Mouse (Mus musculus): ENCODE measurements around the gene Fam129b. TPM values are rescaled to one million over a fixed set of nuclear protein-coding genes. Genes with fewer than 3 reads are reported as not detected.
A peak's percentile ranks its signal among the peaks of the same experiment; 100 is the strongest.

Gene Fam129b
- polyA plus RNA-seq, 1 experiment = 32.3 TPM

DNA sequence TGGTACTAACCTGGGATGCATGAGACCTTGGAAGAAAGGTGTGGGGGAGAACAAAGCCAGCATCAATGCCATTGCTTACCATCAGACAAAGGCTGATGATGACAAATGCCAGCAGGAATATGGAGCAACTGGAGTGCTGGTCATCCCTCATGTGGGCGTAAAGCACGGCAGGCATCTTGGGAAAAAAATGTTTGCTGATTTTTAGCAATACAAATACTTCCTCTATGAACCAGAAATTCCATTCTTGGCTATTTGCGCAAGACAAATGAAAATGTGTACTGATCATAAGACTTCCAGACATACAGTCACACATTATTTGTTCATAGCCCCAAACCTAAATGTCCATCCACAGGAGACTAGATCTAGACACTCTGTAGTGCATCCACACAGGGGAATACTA, 12.6 kb upstream of the Fam129b start:
- WGBS = 93% methylated on average over 3 of the region's 3 CpGs
- no peak overlapping the region for H3K4me3 ChIP-seq (ENCODE audit: insufficient read depth, low read depth, low read length)
- no peaks in the 10 kb centered on the region for H3K27me3 ChIP-seq (replicated peaks; ENCODE audit: control insufficient read depth, insufficient read depth, low read length)
- TF ChIP-seq POLR2A (IDR thresholded peaks at IDR 0.05; ENCODE audit: low read depth, low read length) (no peak), CTCF (conservative IDR thresholded peaks at IDR 0.05; ENCODE audit: insufficient read depth, insufficient read length, low read depth, low read length) (no peak)
- DNase-seq = no peak
- no peaks in the 10 kb centered on the region for H3K4me1 ChIP-seq (ENCODE audit: control insufficient read depth, insufficient read depth, low read length)
- H3K27ac ChIP-seq (ENCODE audit: insufficient read depth, low read depth, low read length) = no peak overlapping the region
- H3K36me3 ChIP-seq (ENCODE audit: control insufficient read depth, insufficient read depth, low read length) = no peaks in the 10 kb centered on the region

DNA sequence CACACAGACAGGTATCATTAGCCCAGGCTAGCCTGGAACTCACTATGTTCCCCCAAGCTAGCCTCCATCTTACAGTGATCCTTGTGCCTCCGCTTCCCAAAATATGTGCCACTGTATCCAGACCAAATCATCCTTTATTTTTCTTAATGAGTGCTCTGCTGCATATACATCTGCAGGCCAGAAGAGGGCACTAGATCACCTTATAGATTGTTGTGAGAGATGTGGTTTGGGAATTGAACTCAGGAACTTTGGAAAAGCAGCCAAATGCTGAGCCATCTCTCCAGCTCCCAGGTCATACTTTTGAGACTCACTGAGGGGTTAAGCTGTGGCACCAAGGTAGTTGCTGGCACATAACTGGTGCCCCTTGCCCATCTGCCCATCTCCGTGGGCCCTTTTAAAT, 11.2 kb upstream of the Fam129b start:
- 69% methylated on average over 2 of the region's 2 CpGs for WGBS
- DNase-seq = peak; percentile 48

DNA sequence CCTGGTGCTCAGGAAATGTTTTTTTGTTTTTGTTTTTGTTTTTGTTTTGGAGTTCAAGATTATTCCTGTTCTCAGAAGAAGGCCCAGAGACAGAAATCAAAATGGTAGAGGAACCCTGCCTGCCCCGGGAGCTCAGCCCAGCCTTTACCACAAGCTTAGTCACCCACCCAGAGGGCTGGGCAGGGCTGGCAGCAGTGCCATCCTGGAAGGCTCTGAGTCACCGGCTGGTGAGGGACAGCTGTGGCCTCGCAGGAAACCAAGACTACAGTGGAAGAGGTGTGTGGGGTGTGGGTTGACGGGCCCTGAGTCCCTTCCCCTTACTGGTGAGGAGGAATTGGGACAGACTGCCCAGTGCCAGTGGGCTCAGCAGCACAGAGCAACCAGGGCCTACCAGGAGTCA, 8.6 kb upstream of the Fam129b start:
- 66% methylated on average over 4 of the region's 4 CpGs for WGBS
- no peak for TF ChIP-seq POLR2A (IDR thresholded peaks at IDR 0.05; ENCODE audit: low read depth, low read length)
- TF ChIP-seq CTCF (conservative IDR thresholded peaks at IDR 0.05; ENCODE audit: insufficient read depth, insufficient read length, low read depth, low read length) = no peak
- H3K36me3 ChIP-seq (ENCODE audit: control insufficient read depth, insufficient read depth, low read length) = no peaks in the 10 kb centered on the region
- H3K27me3 ChIP-seq (replicated peaks; ENCODE audit: control insufficient read depth, insufficient read depth, low read length) = no peaks in the 10 kb centered on the region
- H3K27ac ChIP-seq (ENCODE audit: insufficient read depth, low read depth, low read length) = no peak overlapping the region
- no peaks in the 10 kb centered on the region for H3K4me1 ChIP-seq (ENCODE audit: control insufficient read depth, insufficient read depth, low read length)
- DNase-seq = no peak
- H3K4me3 ChIP-seq (ENCODE audit: insufficient read depth, low read depth, low read length) = no peak overlapping the region

More for the DNA sequence above, 11.2 kb upstream of the Fam129b start:
- no peak overlapping the region for H3K4me3 ChIP-seq (ENCODE audit: insufficient read depth, low read depth, low read length)
- H3K27ac ChIP-seq (ENCODE audit: insufficient read depth, low read depth, low read length) = no peak overlapping the region
- TF ChIP-seq CTCF (conservative IDR thresholded peaks at IDR 0.05; ENCODE audit: insufficient read depth, insufficient read length, low read depth, low read length) (peak; percentile 31; the same call in 1 of the 2 replicates), POLR2A (IDR thresholded peaks at IDR 0.05; ENCODE audit: low read depth, low read length) (no peak)
- H3K27me3 ChIP-seq (replicated peaks; ENCODE audit: control insufficient read depth, insufficient read depth, low read length) = no peaks in the 10 kb centered on the region
- H3K4me1 ChIP-seq (ENCODE audit: control insufficient read depth, insufficient read depth, low read length) = no peaks in the 10 kb centered on the region
- H3K36me3 ChIP-seq (ENCODE audit: control insufficient read depth, insufficient read depth, low read length) = no peaks in the 10 kb centered on the region

DNA sequence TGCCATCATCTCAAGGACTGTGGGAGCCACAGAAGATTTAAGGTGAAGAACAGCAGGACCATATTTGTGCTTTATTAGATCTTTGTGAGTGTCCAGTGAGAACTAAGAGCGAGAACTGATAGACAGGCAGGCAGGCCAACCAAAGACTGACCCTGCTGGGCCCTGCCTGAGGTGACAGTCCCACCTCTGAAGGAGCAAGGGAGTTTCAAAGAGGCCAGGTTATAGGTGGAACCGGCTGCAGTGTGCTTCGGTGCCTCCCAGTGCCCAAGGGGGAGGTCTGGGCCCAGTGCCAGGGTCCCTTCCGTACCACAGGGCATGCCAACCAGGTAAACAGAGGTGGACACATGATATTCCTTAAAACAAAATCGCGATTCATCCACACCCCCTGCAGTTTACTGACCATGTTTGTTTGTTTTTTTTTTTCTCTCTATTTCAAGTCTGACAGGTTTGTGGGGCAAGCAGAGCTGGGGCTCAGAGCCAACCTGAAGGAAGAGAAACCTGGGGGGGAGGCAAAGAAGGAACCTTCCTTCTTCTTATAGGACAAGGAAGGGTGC, 6.1 kb upstream of the Fam129b start:
- H3K4me3 ChIP-seq (ENCODE audit: insufficient read depth, low read depth, low read length) = no peak overlapping the region
- 39% methylated on average over 6 of the region's 6 CpGs for WGBS
- H3K4me1 ChIP-seq (ENCODE audit: control insufficient read depth, insufficient read depth, low read length) = no peaks in the 10 kb centered on the region
- no peaks in the 10 kb centered on the region for H3K27me3 ChIP-seq (replicated peaks; ENCODE audit: control insufficient read depth, insufficient read depth, low read length)
- no peaks in the 10 kb centered on the region for H3K36me3 ChIP-seq (ENCODE audit: control insufficient read depth, insufficient read depth, low read length)
- TF ChIP-seq CTCF (conservative IDR thresholded peaks at IDR 0.05; ENCODE audit: insufficient read depth, insufficient read length, low read depth, low read length) (no peak), POLR2A (IDR thresholded peaks at IDR 0.05; ENCODE audit: low read depth, low read length) (no peak)
- peak overlapping the region; percentile 22; the same call in 1 of the 2 replicates for H3K27ac ChIP-seq (ENCODE audit: insufficient read depth, low read depth, low read length)
- DNase-seq = peak; percentile 43

DNA sequence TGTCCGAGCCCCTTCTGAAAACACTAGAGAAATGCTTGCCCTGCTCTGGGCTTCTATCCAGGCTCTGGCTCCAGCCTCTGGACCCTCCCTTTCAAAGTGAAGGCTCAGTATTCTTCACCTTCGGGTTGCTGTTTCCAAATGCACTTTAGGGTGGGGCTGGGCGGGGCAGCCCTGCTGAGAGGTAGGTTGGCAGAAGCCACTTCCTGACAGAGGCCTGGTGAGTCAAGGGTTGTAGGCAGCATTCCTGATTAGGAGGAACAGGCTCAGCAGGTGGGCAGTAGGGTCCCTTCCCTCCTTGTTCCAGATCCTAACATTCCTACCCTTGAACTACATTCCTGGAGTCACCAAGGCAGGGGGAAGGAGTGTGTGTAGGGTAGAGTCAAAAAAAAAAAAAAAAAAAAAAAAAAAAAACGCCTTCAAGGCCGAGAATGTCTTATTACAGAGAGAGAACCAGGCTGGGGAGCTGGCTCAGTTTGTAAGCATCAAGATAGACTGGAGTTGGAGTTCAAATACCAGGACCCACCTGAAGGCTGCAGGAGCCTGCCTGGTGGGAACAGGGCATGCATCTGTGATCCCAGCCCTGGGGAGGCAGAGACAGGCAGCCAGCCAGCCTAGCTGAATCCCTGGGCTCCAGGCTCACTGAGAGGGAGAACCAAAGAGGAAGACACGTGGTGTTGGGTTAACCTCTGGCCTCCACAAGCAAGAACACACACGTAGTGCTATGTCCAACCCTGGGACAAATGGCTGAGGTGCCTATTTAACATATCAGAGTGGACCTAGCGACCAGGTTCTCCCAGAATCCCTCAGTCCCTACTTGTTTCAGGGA, 5.4 kb upstream of the Fam129b start:
- H3K36me3 ChIP-seq (ENCODE audit: control insufficient read depth, insufficient read depth, low read length) = no peaks in the 10 kb centered on the region
- no peaks in the 10 kb centered on the region; the same call in 1 of the 2 replicates for H3K4me1 ChIP-seq (ENCODE audit: control insufficient read depth, insufficient read depth, low read length)
- H3K27ac ChIP-seq (ENCODE audit: insufficient read depth, low read depth, low read length) = no peak overlapping the region
- 57% methylated on average over 8 of the region's 8 CpGs for WGBS
- no peak for DNase-seq
- no peak overlapping the region for H3K4me3 ChIP-seq (ENCODE audit: insufficient read depth, low read depth, low read length)
- H3K27me3 ChIP-seq (replicated peaks; ENCODE audit: control insufficient read depth, insufficient read depth, low read length) = no peaks in the 10 kb centered on the region
- TF ChIP-seq CTCF (conservative IDR thresholded peaks at IDR 0.05; ENCODE audit: insufficient read depth, insufficient read length, low read depth, low read length) (no peak), POLR2A (IDR thresholded peaks at IDR 0.05; ENCODE audit: low read depth, low read length) (no peak)

DNA sequence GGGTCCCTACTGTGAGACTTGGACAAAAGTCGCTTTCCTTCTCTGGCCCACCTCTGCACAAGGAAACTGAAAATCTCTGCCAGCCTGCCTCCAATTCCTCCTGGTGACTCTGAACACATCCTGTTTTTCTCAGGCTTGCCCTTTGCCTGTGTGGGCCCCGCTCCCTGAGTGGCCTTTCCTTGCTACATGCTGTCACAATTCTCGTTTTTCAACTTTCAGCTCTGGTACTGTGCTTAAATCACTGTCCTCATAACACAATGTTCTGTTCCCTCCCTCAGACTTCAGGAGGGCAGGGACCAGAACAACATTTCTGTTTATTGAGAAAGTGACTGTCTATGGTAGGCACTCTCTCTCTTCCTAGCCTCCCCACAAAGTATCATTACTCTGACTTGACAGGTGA, 1.8 kb upstream of the Fam129b start:
- Histone ChIP-seq H3K4me3 (ENCODE audit: insufficient read depth, low read depth, low read length) (no peak overlapping the region), H3K4me1 (ENCODE audit: control insufficient read depth, insufficient read depth, low read length) (peaks cover 8% of the 10 kb centered on the region; the same call in 1 of the 2 replicates), H3K27ac (ENCODE audit: insufficient read depth, low read depth, low read length) (no peak overlapping the region), H3K27me3 (replicated peaks; ENCODE audit: control insufficient read depth, insufficient read depth, low read length) (no peaks in the 10 kb centered on the region), H3K36me3 (ENCODE audit: control insufficient read depth, insufficient read depth, low read length) (no peaks in the 10 kb centered on the region)
- no peak for DNase-seq
- TF ChIP-seq POLR2A (IDR thresholded peaks at IDR 0.05; ENCODE audit: low read depth, low read length) (no peak), CTCF (conservative IDR thresholded peaks at IDR 0.05; ENCODE audit: insufficient read depth, insufficient read length, low read depth, low read length) (no peak)
- 64% methylated on average over 3 of the region's 3 CpGs for WGBS

DNA sequence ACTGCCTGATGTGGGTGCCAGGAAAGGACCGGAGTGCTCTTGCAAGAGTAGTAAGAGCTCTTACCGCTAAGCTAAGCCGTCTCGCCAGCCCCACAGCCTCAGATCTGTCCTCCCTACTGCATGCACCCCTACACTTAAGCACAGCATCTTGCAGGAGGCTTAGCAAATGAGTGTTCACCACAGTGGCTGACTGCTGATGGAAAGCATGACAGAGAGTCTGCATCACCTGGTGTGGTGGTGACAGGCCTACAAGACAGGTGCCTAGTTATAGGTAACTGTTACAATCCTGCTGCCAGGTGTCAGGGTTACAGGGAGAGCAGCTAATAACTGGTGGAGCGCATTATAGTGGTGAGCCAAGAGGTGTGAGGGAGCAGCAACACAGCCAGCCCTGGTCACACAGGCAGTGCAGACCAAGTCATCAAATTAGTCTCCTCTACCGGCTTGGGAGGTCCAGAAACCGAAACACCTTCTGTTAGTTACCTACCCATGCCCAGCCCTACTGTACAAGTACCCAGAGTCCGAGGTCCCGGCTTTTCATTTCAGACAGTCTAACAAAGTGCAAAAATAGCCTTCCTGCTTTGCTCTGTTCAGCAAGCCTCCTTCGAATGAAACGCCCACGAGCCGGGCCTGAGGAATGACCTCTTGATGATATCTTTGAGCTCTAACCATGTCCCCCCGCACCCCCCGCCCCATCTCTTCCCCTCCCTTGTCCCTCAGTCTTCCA, 801 bp upstream of the Fam129b start:
- 23% methylated on average over 15 of the region's 15 CpGs for WGBS
- no peaks in the 10 kb centered on the region for H3K27me3 ChIP-seq (replicated peaks; ENCODE audit: control insufficient read depth, insufficient read depth, low read length)
- DNase-seq = no peak
- no peak for TF ChIP-seq CTCF (conservative IDR thresholded peaks at IDR 0.05; ENCODE audit: insufficient read depth, insufficient read length, low read depth, low read length)
- TF ChIP-seq POLR2A (IDR thresholded peaks at IDR 0.05; ENCODE audit: low read depth, low read length) = no peak
- H3K36me3 ChIP-seq (ENCODE audit: control insufficient read depth, insufficient read depth, low read length) = no peaks in the 10 kb centered on the region
- H3K27ac ChIP-seq (ENCODE audit: insufficient read depth, low read depth, low read length) = no peak overlapping the region
- H3K4me1 ChIP-seq (ENCODE audit: control insufficient read depth, insufficient read depth, low read length) = peaks cover 8% of the 10 kb centered on the region; the same call in 1 of the 2 replicates
- peak overlapping the region; percentile 94 for H3K4me3 ChIP-seq (ENCODE audit: insufficient read depth, low read depth, low read length)

All from kidney, adult 2 months (tissue).